Mouse (Mus musculus) heart, embryonic 10.5 days (tissue): ENCODE results near the gene Trip10. TPM values are rescaled to one million over a fixed set of nuclear protein-coding genes. Genes with fewer than 3 reads are reported as not detected.

Experiments
- DNase-seq: peaks from one replicate; pipeline ENCODE4 v3.0.0-alpha.2; 2017; ENCODE audit warnings: low spot score
- H3K27ac ChIP-seq: fragments of 300-500 bp; sonication (generic); 2 replicates; pipeline ENCODE4 v1.5.1; 2016; ENCODE audit warnings: mild to moderate bottlenecking
- H3K27me3 ChIP-seq: fragments of 300-500 bp; sonication (generic); 2 replicates; pipeline ENCODE4 v1.6.1; 2016; ENCODE audit warnings: mild to moderate bottlenecking; ENCODE audit not compliant: poor library complexity, insufficient read depth, severe bottlenecking
- H3K36me3 ChIP-seq: fragments of 300-500 bp; sonication (generic); 2 replicates; pipeline ENCODE4 v1.6.1; 2016; ENCODE audit warnings: mild to moderate bottlenecking, moderate library complexity
- H3K4me1 ChIP-seq: fragments of 300-500 bp; sonication (generic); 2 replicates; pipeline ENCODE4 v1.6.1; 2016; ENCODE audit warnings: mild to moderate bottlenecking
- H3K4me3 ChIP-seq: fragments of 300-500 bp; sonication (generic); 2 replicates; pipeline ENCODE4 v1.5.1; 2016; ENCODE audit warnings: mild to moderate bottlenecking, moderate library complexity
- H3K9me3 ChIP-seq: fragments of 300-500 bp; sonication (generic); 2 replicates; pipeline ENCODE4 v1.6.1; 2016; ENCODE audit warnings: mild to moderate bottlenecking, moderate library complexity
- WGBS: fragments of 180-500 bp; shearing (Covaris S2); methylation state at CpG from one replicate; pipeline ENCODE4 v1.1.7; 2016; 5-methylcytosine and 5-hydroxymethylcytosine counted together
- microRNA-seq: library from miRNA; unstranded; fragments of <30 nt; microRNA quantifications from one replicate; pipeline ENCODE4, GENCODE M21; 2017
- polyA plus RNA-seq: library from polyadenylated mRNA; unstranded; fragments of >200 nt; fragmentation: Nextera tagmentation; extraction: Ambion mirVana; gene quantifications from 2 replicates; pipeline ENCODE4 v1.2.1, GENCODE M21; 2016

Gene Trip10
- polyA plus RNA-seq, 1 experiment from 2014 or later = 46.8 TPM

DNA sequence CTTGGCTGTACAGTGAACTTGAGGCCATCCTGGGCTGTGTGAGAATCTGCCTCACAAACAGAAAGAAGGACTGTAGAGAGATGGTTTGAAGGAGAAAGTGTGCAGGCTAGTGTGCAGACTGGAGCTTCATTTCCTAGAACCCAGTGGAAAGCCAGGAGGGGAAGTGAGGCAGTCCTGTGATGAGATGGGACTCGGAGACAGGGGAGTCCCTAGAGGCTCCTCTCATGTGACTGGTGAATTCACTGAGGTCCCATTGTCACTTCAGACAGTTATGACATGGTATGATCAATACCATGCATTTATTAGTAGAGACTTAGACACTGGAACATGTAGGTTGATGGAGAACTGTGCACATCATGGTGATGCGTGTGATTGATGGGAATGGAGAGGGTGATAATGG is 43.0 kb downstream of the Trip10 start:
- no peak overlapping the region for H3K27ac ChIP-seq
- WGBS = 74% methylated on average over 2 of the region's 2 CpGs
- no peaks in the 10 kb centered on the region for H3K36me3 ChIP-seq
- no peaks in the 10 kb centered on the region for H3K27me3 ChIP-seq
- no peak for DNase-seq
- H3K4me1 ChIP-seq = peaks cover 7% of the 10 kb centered on the region; the same call in 1 of the 2 replicates
- no peak overlapping the region for H3K4me3 ChIP-seq
- no peaks in the 10 kb centered on the region; the same call in 1 of the 2 replicates for H3K9me3 ChIP-seq

DNA sequence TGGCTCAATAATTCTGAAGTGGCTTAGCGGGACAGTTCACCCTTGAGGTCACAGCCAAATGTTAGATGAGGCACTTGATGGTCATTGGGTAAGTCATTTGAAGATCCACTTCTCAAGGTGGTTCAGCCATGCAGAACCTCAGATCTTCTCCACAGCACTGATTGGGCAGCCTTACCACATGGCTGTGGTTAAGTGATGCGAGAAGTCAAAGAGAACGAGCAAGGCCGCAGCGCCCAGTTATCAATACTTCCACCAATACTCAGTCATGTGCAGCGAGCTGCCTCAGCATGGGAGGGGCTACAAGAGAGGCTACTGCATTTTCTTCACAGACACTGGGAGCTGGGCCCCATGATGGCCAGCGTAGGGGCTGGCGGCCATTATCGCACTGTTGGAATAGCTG is 43.7 kb downstream of the Trip10 start:
- no peaks in the 10 kb centered on the region for H3K27me3 ChIP-seq
- H3K4me3 ChIP-seq = no peak overlapping the region
- H3K4me1 ChIP-seq = peaks cover 7% of the 10 kb centered on the region; the same call in 1 of the 2 replicates
- no peak for DNase-seq
- no peaks in the 10 kb centered on the region for H3K36me3 ChIP-seq
- WGBS = 91% methylated on average over 9 of the region's 9 CpGs
- H3K9me3 ChIP-seq = no peaks in the 10 kb centered on the region; the same call in 1 of the 2 replicates
- H3K27ac ChIP-seq = no peak overlapping the region

DNA sequence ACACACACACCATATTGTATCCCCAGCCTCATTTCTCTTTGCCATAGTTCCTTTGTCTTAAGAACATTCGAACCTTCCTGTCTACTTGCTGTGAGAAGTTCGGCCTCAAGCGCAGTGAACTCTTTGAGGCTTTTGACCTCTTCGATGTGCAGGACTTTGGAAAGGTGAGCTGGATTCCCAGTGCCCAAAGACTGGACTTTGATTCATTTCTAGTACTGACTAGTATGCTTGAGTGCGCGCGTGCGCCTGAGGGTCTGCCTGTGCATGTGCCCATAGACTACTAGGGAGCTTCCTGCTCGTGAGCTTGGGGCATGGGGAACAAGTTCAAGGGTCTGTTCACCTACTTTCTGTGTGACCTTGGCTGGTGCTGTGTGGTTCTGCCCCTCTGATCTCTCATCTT is 46.7 kb downstream of the Trip10 start:
- H3K4me1 ChIP-seq = peaks cover 7% of the 10 kb centered on the region; the same call in 1 of the 2 replicates
- H3K36me3 ChIP-seq = no peaks in the 10 kb centered on the region
- H3K27me3 ChIP-seq = no peaks in the 10 kb centered on the region
- H3K9me3 ChIP-seq = no peaks in the 10 kb centered on the region; the same call in 1 of the 2 replicates
- DNase-seq = no peak
- H3K4me3 ChIP-seq = no peak overlapping the region
- 94% methylated on average over 9 of the region's 9 CpGs for WGBS
- H3K27ac ChIP-seq = no peak overlapping the region

DNA sequence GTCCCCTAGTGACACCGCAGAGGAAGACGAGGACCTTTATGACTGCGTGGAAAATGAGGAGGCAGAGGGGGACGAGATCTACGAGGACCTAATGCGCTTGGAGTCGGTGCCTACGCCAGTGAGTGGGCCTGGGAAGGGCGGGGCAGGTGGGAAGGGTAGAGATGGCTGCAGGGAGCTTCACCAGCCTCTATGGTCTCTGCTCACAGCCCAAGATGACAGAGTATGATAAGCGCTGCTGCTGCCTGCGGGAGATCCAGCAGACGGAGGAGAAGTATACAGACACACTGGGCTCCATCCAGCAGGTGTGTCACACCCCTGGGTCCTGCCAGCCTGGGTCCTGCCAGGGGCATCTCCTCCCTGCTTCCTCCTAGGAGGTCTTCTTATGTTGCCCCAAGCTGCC is 47.8 kb downstream of the Trip10 start:
- 81% methylated on average over 12 of the region's 12 CpGs for WGBS
- no peak overlapping the region for H3K27ac ChIP-seq
- DNase-seq = no peak
- H3K4me1 ChIP-seq = peaks cover 7% of the 10 kb centered on the region; the same call in 1 of the 2 replicates
- H3K27me3 ChIP-seq = no peaks in the 10 kb centered on the region
- no peaks in the 10 kb centered on the region for H3K36me3 ChIP-seq
- no peaks in the 10 kb centered on the region; the same call in 1 of the 2 replicates for H3K9me3 ChIP-seq
- H3K4me3 ChIP-seq = no peak overlapping the region

DNA sequence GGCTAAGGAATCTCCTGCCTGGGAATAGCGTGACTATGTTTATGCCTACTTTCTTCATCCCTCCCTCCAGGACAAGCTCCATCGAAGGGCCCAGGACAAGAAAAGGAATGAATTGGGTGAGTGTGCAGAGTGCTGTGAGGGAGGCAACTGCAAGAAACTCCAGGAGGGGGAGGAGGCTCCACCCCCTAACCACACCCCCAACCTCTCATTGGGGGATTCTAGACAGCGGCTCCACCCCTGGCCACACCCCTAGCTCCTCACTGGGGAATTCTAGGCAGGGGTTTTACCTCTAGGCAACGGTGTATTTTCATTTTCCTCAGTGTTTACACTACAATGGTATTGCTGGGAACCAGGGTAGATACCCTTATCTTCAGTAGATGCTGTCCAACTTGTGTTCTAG is 56.3 kb downstream of the Trip10 start:
- WGBS = 60% methylated on average over 4 of the region's 4 CpGs
- Histone ChIP-seq H3K27me3 (no peaks in the 10 kb centered on the region), H3K4me3 (no peak overlapping the region), H3K9me3 (no peaks in the 10 kb centered on the region), H3K4me1 (no peaks in the 10 kb centered on the region), H3K36me3 (no peaks in the 10 kb centered on the region), H3K27ac (no peak overlapping the region)
- no peak for DNase-seq

DNA sequence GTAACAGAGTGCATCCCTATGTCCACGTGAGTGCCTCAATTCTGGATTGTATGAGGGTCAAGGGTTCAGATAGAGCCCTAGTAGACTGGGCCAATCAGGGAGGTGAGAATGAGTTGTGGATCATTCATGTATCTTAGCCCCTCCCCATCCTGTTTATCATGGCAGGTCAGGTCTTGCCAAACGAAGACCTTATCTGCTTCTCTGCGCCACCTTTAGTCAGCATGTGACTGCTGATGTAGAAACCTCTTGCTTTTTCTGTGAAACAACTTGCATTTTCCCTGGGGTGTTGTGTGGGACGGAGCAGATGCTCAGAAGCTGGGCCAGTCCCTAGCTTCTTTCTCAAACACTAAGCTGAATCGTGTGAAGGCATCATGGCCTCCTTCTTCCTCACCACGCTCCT is 57.8 kb downstream of the Trip10 start:
- H3K9me3 ChIP-seq = no peaks in the 10 kb centered on the region
- no peaks in the 10 kb centered on the region for H3K27me3 ChIP-seq
- no peak for DNase-seq
- H3K4me3 ChIP-seq = no peak overlapping the region
- H3K4me1 ChIP-seq = no peaks in the 10 kb centered on the region
- H3K36me3 ChIP-seq = no peaks in the 10 kb centered on the region
- WGBS = 70% methylated on average over 6 of the region's 6 CpGs
- H3K27ac ChIP-seq = no peak overlapping the region

DNA sequence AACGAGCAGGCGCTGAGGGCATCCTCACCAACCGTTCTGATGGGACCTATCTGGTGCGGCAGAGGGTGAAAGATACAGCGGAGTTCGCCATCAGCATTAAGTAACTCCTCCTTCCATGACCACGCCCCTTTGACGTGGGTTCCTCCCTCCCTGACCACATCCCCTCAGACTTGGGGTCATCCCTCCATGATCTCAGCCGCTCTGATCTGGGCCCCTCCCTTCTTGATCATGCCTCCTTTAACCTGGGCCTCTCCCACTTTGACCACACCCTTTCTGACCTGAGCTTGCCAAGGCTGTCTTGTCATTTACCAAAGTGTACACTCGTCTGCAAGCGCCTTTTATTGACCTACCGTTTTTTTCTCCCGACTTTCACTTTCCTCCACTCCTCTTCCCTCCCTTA is 62.5 kb downstream of the Trip10 start:
- Histone ChIP-seq H3K4me1 (no peaks in the 10 kb centered on the region), H3K36me3 (no peaks in the 10 kb centered on the region), H3K4me3 (no peak overlapping the region), H3K9me3 (no peaks in the 10 kb centered on the region), H3K27me3 (no peaks in the 10 kb centered on the region), H3K27ac (no peak overlapping the region)
- DNase-seq = no peak
- WGBS = 35% methylated on average over 13 of the region's 13 CpGs

Small RNA genes lying within 50 kb of the gene (microRNA-seq; reads per million reads assigned to microRNA genes)
- gene Mir6978 = not detected

Other genes starting within 250 kb of the Trip10 start
- gene Pspn, start 249.4 kb upstream of the Trip10 start, polyA plus RNA-seq = 0.53 TPM in 1 of 2 replicates, not detected in the other
- gene Gtf2f1, start 238.2 kb upstream of the Trip10 start, polyA plus RNA-seq = 39.4 and 56.0 TPM in 2 replicates
- 0.12 and 0.36 TPM in 2 replicates for gene Gm17949, start 238.0 kb upstream of the Trip10 start, polyA plus RNA-seq
- gene Khsrp, start 217.9 kb upstream of the Trip10 start, polyA plus RNA-seq = 30.1 and 31.3 TPM in 2 replicates
- not detected in 2 replicates for gene Slc25a41, start 207.8 kb upstream of the Trip10 start, polyA plus RNA-seq
- 0.65 and 3.6 TPM in 2 replicates for gene Crb3, start 190.3 kb upstream of the Trip10 start, polyA plus RNA-seq
- gene Slc25a23, start 189.6 kb upstream of the Trip10 start, polyA plus RNA-seq = 8.6 and 8.7 TPM in 2 replicates
- gene Dennd1c, start 170.9 kb upstream of the Trip10 start, polyA plus RNA-seq = 0.68 and 2.2 TPM in 2 replicates
- 9.1 and 14.7 TPM in 2 replicates for gene Tubb4a, start 161.7 kb upstream of the Trip10 start, polyA plus RNA-seq
- 5.7 and 7.0 TPM in 2 replicates for gene Tnfsf9, start 144.1 kb upstream of the Trip10 start, polyA plus RNA-seq
- not detected in 2 replicates for gene Cd70, start 99.7 kb upstream of the Trip10 start, polyA plus RNA-seq
- gene Tnfsf14, start 55.3 kb upstream of the Trip10 start, polyA plus RNA-seq = 0.27 and 0.28 TPM in 2 replicates
- gene C3, start 21.3 kb upstream of the Trip10 start, polyA plus RNA-seq = 0.46 and 5.3 TPM in 2 replicates
- 25.2 and 28.6 TPM in 2 replicates for gene Gpr108, start 1.0 kb upstream of the Trip10 start, polyA plus RNA-seq
- gene Vav1, start 29.6 kb downstream of the Trip10 start, polyA plus RNA-seq = 1.2 and 2.7 TPM in 2 replicates
- gene Adgre1, start 109.2 kb downstream of the Trip10 start, polyA plus RNA-seq = 0.36 and 0.60 TPM in 2 replicates